Mouse (Mus musculus): ENCODE results near the gene Rfng. TPM values are rescaled to one million over a fixed set of nuclear protein-coding genes. Genes with fewer than 3 reads are reported as not detected.
A peak's percentile ranks its signal among the peaks of the same experiment; 100 is the strongest.

The Rfng gene
- polyA plus RNA-seq, 1 experiment from 2014 or later, result 84.6 TPM

DNA sequence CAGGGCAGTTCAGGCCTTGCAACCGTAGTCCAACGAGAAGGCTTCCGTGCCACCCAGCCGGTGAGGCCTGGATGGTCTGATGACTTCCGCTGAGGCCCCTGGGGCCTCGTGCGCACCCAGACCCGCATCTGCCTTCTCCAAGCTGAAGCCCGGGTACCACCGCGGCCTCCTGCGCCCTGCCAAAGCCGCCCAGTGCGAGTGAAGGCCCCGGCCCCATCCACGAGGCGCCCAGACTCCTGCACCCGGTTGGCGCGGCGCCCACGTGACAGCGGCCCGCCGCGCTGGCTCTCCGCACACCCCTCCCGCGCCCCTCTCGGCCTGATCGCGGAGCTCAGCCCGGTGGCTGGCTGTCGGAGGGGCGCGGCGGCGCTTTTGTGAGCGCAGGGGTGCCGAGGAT is 39.5 kb upstream of the Rfng start:
- WGBS, result 0% methylated on average over 36 of the region's 40 CpGs
- Histone ChIP-seq H3K27me3 (no peaks in the 10 kb centered on the region), H3K9me3 (no peaks in the 10 kb centered on the region), H3K4me1 (replicated peaks) (peaks cover 47% of the 10 kb centered on the region), H3K4me2 (replicated peaks) (peak overlapping the region; percentile 99), H3K36me3 (peaks cover 38% of the 10 kb centered on the region), H3K27ac (peak overlapping the region; percentile 100), H3K4me3 (replicated peaks) (peak overlapping the region; percentile 90), H3K9ac (replicated peaks) (peak overlapping the region; percentile 94)
- ATAC-seq, result peak; percentile 59

DNA sequence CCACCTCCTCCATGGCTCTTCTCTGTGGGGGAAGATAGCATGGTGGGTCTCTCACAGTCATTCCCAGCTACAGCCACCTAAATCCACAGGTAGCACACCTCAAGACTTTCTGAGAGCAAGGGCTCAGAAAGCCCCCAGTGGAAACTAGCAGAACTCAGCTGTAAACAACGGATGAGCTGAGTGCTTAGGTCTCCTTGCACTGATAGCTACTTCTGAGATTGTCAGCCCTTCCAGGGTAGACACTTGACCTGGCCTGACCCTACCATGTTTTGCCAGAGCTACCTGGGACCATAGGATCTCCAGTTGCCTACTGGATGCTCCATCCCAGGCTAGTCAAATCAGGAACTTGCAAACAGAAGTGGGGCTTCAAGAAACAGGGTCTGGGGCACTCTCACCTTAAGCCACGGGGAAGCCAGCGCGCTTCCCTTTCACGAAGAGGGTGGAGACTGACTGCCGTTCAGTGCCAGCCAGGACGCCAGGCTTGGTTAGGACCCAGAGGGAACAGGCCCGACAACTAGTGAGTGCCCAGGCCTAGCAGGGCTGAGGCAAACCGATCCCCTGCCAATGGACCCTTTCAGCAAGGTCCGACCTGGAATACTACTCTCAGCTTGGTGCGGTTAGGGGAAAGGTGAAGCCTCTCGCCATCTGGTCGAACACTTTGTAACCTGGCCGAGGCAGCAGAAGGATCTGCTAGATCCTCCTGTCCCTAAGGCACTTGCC is 39.0 kb upstream of the Rfng start:
- Histone ChIP-seq H3K9ac (replicated peaks) (peak overlapping the region; percentile 94), H3K4me1 (replicated peaks) (peaks cover 47% of the 10 kb centered on the region), H3K36me3 (peaks cover 44% of the 10 kb centered on the region), H3K27ac (peak overlapping the region; percentile 100), H3K9me3 (no peaks in the 10 kb centered on the region), H3K27me3 (no peaks in the 10 kb centered on the region), H3K4me3 (replicated peaks) (peak overlapping the region; percentile 90), H3K4me2 (replicated peaks) (peak overlapping the region; percentile 99)
- 2% methylated on average over 14 of the region's 14 CpGs for WGBS
- no peak for ATAC-seq

DNA sequence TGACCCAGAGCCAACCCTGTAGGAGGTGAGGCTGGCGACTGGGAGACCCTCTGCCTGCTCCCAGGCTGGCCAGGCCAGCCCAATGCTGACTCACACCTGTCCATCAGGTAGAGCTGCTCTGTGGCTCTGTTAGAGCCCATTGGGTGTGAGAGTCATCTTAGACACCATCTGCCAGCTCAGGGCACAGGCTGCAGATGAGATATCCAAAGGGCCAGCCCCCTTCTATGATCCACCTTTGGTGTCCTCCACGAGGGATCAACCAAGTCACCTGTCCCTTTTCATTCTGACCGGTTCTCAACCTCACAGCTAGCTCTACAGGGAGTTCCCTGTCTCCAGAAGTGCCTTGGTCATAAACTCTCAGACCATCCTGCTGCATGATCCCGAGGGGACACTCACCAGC is 38.3 kb upstream of the Rfng start:
- Histone ChIP-seq H3K9ac (replicated peaks) (peak overlapping the region; percentile 94), H3K4me1 (replicated peaks) (peaks cover 47% of the 10 kb centered on the region), H3K27ac (no peak overlapping the region), H3K36me3 (peaks cover 50% of the 10 kb centered on the region), H3K9me3 (no peaks in the 10 kb centered on the region), H3K4me3 (replicated peaks) (peak overlapping the region; percentile 90), H3K27me3 (no peaks in the 10 kb centered on the region), H3K4me2 (replicated peaks) (peak overlapping the region; percentile 99)
- 72% methylated on average over 4 of the region's 4 CpGs for WGBS
- ATAC-seq, result no peak

DNA sequence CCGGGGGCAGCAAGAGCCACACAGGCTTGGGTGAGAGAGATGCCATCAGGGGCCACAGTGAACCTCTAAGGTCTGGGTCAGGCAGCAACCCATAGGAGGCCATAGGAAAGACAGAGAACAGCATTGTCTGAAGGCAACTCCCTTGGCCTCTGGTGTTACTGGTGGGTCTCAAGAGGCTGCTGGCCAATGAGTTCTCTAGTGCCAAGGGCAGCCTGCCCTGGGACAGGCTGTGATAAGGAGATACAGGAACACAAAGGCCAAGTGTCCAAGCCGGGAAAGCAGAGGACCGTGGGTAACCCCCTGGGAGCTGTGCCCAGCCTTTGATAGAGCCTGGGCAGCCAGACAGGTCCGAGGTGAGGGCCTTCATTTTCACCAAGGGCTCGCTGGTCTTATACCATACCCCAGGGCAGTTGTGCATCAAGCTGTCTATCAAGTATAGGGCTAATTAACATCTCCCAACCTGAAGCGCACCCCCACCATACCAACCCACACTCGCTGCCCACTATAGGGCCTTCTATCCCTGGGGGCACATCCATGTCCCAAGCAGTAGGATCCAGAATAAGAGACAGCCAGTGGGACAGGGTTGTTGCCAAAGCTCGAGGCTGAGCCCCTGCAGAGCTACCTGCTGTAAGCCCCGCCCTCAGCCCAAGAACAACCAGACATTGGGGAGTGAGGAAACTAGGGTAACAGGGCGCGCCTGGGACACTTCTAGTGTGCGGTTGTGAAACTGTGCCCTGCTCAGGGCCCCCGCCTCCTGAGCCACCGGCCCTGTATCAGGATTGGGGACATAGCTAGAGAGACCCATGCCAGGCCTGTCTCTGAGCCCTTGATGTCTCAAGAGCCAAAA is 37.3 kb upstream of the Rfng start:
- Histone ChIP-seq H3K36me3 (peaks cover 61% of the 10 kb centered on the region), H3K4me2 (replicated peaks) (peak overlapping the region; percentile 99), H3K9me3 (no peaks in the 10 kb centered on the region), H3K4me1 (replicated peaks) (peaks cover 44% of the 10 kb centered on the region), H3K9ac (replicated peaks) (peak overlapping the region; percentile 94), H3K4me3 (replicated peaks) (peak overlapping the region; percentile 90), H3K27me3 (no peaks in the 10 kb centered on the region), H3K27ac (no peak overlapping the region)
- 84% methylated on average over 14 of the region's 14 CpGs for WGBS
- no peak for ATAC-seq

DNA sequence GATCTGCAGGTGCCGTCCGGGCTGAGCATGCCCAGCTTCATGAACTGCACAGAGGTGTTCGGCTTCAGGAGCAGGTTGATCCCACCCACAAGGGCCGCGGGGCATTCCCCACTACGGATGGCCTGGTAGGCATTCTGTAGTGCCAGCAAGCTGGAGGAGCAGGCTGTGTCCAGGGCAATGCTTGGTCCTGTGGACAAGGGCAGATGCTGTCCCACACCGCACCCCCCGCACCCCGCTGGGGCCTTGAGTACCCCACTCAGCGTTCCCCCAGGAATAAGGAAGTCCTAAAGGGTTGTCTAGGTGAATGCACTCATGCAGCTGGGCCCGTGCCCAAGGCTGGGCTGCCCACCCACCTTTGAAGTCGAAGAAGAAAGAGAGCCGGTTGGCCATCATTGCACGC is 36.5 kb upstream of the Rfng start:
- H3K27me3 ChIP-seq, result no peaks in the 10 kb centered on the region
- H3K4me2 ChIP-seq (replicated peaks), result peak overlapping the region; percentile 99
- no peak overlapping the region for H3K27ac ChIP-seq
- H3K4me3 ChIP-seq (replicated peaks), result no peak overlapping the region
- H3K36me3 ChIP-seq, result peaks cover 68% of the 10 kb centered on the region
- WGBS, result 94% methylated on average over 14 of the region's 14 CpGs
- H3K4me1 ChIP-seq (replicated peaks), result peaks cover 37% of the 10 kb centered on the region
- H3K9me3 ChIP-seq, result no peaks in the 10 kb centered on the region
- ATAC-seq, result no peak
- peak overlapping the region; percentile 94; the same call in 1 of the 2 replicates for H3K9ac ChIP-seq (replicated peaks)

DNA sequence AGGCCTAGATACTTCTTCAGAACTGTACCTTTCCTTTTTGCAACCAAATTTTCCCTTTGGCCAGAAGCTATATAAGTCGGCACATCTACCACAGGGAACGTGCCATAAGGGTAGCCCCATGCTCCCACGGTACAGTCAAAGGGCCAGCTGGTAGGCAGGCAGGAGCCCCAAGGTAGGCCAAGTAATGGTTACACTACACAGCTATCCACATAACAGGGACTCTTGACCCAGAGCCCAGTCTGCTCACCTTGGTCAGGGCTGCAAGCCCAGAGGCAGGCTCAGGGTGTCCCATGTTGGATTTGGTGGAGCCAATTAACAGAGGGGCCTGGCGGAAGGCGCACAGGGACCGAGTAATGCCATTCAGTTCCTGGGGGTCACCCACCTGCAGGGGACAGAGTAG is 35.5 kb upstream of the Rfng start:
- Histone ChIP-seq H3K4me2 (replicated peaks) (no peak overlapping the region), H3K9ac (replicated peaks) (no peak overlapping the region), H3K4me3 (replicated peaks) (no peak overlapping the region), H3K36me3 (peaks cover 78% of the 10 kb centered on the region), H3K9me3 (no peaks in the 10 kb centered on the region), H3K27me3 (no peaks in the 10 kb centered on the region), H3K27ac (no peak overlapping the region), H3K4me1 (replicated peaks) (peaks cover 29% of the 10 kb centered on the region)
- 93% methylated on average over 6 of the region's 6 CpGs for WGBS
- no peak for ATAC-seq

DNA sequence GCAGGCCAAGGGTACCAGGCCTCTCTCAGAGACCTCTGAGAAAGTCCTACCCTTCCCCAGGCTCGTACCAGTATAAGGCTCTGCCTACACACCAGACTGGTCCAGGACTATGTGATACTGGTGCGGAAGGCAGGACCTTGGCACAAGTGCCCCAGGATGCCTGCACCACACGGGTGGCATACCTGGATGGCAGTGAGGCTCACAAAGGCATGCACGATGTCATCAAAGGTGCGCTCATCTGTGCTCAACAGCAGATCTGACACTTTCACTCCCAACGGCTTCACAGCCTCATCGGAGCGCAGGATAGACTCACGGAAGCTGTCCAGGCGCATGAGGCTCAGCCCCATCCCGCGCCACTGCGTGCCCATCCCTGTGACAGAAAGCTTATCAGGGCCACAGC is 34.2 kb upstream of the Rfng start:
- peaks cover 91% of the 10 kb centered on the region for H3K36me3 ChIP-seq
- no peak overlapping the region for H3K4me2 ChIP-seq (replicated peaks)
- WGBS, result 96% methylated on average over 13 of the region's 13 CpGs
- no peak overlapping the region for H3K9ac ChIP-seq (replicated peaks)
- no peaks in the 10 kb centered on the region for H3K9me3 ChIP-seq
- H3K27ac ChIP-seq, result no peak overlapping the region
- ATAC-seq, result no peak
- H3K4me3 ChIP-seq (replicated peaks), result no peak overlapping the region
- no peaks in the 10 kb centered on the region for H3K27me3 ChIP-seq
- H3K4me1 ChIP-seq (replicated peaks), result peaks cover 29% of the 10 kb centered on the region

DNA sequence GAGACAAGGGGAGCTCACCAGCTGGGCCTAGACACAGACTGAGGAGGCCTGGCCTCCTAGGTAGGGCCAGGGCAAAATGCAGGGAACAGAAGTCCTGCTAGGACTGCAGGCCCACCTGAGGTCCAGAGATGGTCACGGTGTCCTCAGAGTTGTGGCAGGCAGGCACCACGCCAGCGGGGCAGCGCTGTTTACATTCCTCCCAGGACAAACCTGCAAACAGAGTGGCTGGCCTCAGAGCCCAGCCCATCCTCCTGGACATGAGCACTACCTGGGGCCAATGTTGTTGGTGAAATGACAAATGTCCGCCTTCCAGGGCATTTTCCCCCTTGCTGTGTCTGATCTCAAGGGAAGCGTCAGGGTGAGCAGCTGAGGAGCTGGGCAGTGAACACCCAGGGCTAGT is 33.4 kb upstream of the Rfng start:
- H3K4me2 ChIP-seq (replicated peaks), result no peak overlapping the region
- 95% methylated on average over 6 of the region's 6 CpGs for WGBS
- H3K4me1 ChIP-seq (replicated peaks), result peaks cover 22% of the 10 kb centered on the region
- peaks cover 100% of the 10 kb centered on the region for H3K36me3 ChIP-seq
- no peak overlapping the region for H3K4me3 ChIP-seq (replicated peaks)
- no peaks in the 10 kb centered on the region for H3K9me3 ChIP-seq
- H3K27me3 ChIP-seq, result no peaks in the 10 kb centered on the region
- no peak overlapping the region for H3K27ac ChIP-seq
- no peak for ATAC-seq
- no peak overlapping the region for H3K9ac ChIP-seq (replicated peaks)

DNA sequence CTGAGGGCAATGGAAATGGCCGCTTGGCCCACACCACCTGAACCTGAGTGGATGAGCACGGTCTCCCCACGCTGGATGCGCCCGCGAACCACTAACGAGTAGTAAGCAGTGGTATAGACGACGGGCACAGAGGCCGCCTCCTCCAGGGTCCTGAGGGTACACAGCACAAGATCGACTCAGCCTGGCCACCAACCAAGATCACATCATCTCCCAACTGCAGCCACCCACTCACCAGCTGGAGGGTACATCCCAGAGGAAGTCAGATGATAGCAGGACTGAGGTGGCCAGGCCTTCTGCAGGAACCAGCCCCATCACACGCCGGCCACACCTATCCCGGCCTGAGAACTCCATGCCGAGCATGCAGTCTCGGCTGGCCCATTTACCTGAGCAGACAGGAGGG is 28.1 kb upstream of the Rfng start:
- no peak overlapping the region for H3K27ac ChIP-seq
- ATAC-seq, result no peak
- H3K4me2 ChIP-seq (replicated peaks), result no peak overlapping the region
- H3K27me3 ChIP-seq, result no peaks in the 10 kb centered on the region
- H3K36me3 ChIP-seq, result peaks cover 100% of the 10 kb centered on the region
- 94% methylated on average over 16 of the region's 16 CpGs for WGBS
- H3K9me3 ChIP-seq, result no peaks in the 10 kb centered on the region
- no peaks in the 10 kb centered on the region for H3K4me1 ChIP-seq (replicated peaks)
- H3K9ac ChIP-seq (replicated peaks), result no peak overlapping the region
- H3K4me3 ChIP-seq (replicated peaks), result no peak overlapping the region

DNA sequence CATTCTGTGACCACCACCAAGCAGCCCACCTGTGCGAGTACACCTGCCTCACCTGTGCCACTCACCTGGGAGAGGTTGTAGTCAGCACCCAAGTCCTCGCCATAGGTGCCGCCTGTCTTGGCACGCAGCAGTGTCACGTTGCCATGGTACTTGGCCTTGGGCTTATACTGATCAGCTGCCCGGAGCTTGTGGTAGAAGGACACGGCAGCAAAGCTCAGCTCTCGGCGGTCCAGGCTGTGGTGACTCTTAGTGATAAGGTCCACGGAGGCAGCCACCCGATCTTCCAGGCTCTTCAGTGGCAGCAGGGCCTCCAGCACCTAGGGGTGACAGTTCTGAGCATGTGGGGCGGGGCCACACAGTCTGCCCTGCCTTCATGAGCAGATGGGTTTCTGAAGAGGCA is 24.0 kb upstream of the Rfng start:
- no peaks in the 10 kb centered on the region for H3K9me3 ChIP-seq
- H3K4me2 ChIP-seq (replicated peaks), result no peak overlapping the region
- no peak overlapping the region for H3K27ac ChIP-seq
- no peak for ATAC-seq
- H3K27me3 ChIP-seq, result no peaks in the 10 kb centered on the region
- WGBS, result 95% methylated on average over 12 of the region's 12 CpGs
- no peaks in the 10 kb centered on the region for H3K4me1 ChIP-seq (replicated peaks)
- peaks cover 80% of the 10 kb centered on the region for H3K36me3 ChIP-seq
- no peak overlapping the region for H3K4me3 ChIP-seq (replicated peaks)
- H3K9ac ChIP-seq (replicated peaks), result no peak overlapping the region

DNA sequence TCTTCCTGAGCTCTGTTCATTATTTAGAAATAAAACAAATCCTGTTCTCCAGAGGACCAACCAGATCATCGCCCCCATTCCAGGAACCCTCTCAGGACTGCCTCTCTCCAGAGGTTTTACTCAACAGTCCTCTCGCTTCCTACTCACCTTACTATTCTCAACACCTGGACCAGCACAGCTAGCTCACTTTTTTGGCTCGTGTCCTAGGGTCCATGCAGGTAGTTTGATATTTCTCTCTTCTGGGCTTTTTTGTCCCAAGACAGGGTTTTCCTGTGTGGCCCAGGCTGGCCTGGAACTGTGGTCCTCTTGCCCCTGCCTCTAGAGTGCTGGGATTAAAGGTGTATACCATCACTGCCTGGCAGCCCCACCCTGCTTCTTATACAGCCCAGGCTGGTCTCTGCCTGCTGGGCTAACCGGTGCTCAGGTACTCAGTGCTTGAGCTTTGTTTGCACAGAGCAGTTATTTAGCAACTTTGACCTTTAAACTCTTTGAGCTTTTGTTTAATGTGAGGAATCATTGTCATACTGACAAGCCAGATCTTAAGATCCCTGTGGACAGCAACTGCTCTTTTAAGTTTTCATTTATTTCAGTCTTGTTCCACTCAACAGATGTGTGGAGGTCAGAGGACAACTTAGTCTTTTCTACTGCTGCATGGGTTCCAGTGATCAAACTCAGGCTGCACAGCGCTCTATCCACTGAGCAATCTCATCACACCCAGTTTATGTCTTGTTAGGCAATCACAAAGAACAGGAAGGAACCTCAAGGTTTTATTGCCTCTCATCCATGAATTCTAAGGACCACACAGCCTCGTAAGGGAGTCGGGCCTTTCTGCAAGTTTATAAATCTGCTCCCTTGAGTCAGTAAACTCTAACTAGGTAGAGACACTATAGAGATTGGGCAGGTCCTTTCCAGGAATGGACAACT is 21.6 kb upstream of the Rfng start:
- H3K27ac ChIP-seq, result no peak overlapping the region
- no peak overlapping the region for H3K9ac ChIP-seq (replicated peaks)
- ATAC-seq, result no peak
- no peaks in the 10 kb centered on the region for H3K9me3 ChIP-seq
- no peak overlapping the region for H3K4me2 ChIP-seq (replicated peaks)
- H3K4me3 ChIP-seq (replicated peaks), result no peak overlapping the region
- peaks cover 56% of the 10 kb centered on the region for H3K36me3 ChIP-seq
- no peaks in the 10 kb centered on the region for H3K27me3 ChIP-seq
- H3K4me1 ChIP-seq (replicated peaks), result no peaks in the 10 kb centered on the region; the same call in 1 of the 2 replicates
- 92% methylated on average over 7 of the region's 7 CpGs for WGBS

Data from midbrain, embryonic 13.5 days (tissue).